Mouse (Mus musculus) adrenal gland (tissue): Measurements from ENCODE around the gene Cotl1.

ENCODE experiments used
- intact Hi-C: fragments of 180-260 bp; cut with DNase I; formaldehyde crosslinking; loops from one replicate; pipeline ENCODE4 v1.15.1; 2025

Gene Cotl1

GRCm38 (mm10) chr8:119821691-119822090 is 18.7 kb downstream of the Cotl1 start:
- intact Hi-C loops = no loop called here

- intact Hi-C loops = no loop called here
These were observed 20.4 kb downstream of the Cotl1 start for GRCm38 (mm10) chr8:119819976-119820375.

- intact Hi-C loops = no loop called here
These were observed 21.0 kb downstream of the Cotl1 start for GRCm38 (mm10) chr8:119819316-119819715.

GRCm38 (mm10) chr8:119817446-119817845 is 22.9 kb downstream of the Cotl1 start:
- intact Hi-C loops = no loop called here

GRCm38 (mm10) chr8:119816219-119816618 is 24.1 kb downstream of the Cotl1 start:
- intact Hi-C loops = no loop called here

- intact Hi-C loops = no loop called here
These were observed 27.5 kb downstream of the Cotl1 start for GRCm38 (mm10) chr8:119812650-119813431.

- intact Hi-C loops = no loop called here
These were observed 28.4 kb downstream of the Cotl1 start for GRCm38 (mm10) chr8:119811925-119812324.

- intact Hi-C loops = no loop called here
These were observed 29.3 kb downstream of the Cotl1 start for GRCm38 (mm10) chr8:119810953-119811499.

- intact Hi-C loops = no loop called here
These were observed 30.0 kb downstream of the Cotl1 start for GRCm38 (mm10) chr8:119810127-119810868.

- intact Hi-C loops = no loop called here
These were observed 30.7 kb downstream of the Cotl1 start for GRCm38 (mm10) chr8:119809620-119810019.

GRCm38 (mm10) chr8:119807687-119808086 is 32.7 kb downstream of the Cotl1 start:
- intact Hi-C loops = no loop called here

GRCm38 (mm10) chr8:119806422-119807263 is 33.7 kb downstream of the Cotl1 start:
- intact Hi-C loops = no loop called here

GRCm38 (mm10) chr8:119805275-119805674 is 35.1 kb downstream of the Cotl1 start:
- intact Hi-C loops = no loop called here

- intact Hi-C loops = no loop called here
These were observed 37.8 kb downstream of the Cotl1 start for GRCm38 (mm10) chr8:119802592-119802991.

GRCm38 (mm10) chr8:119801168-119801567 is 39.2 kb downstream of the Cotl1 start:
- intact Hi-C loops = no loop called here

- intact Hi-C loops = no loop called here
These were observed 41.4 kb downstream of the Cotl1 start for GRCm38 (mm10) chr8:119798965-119799264.

GRCm38 (mm10) chr8:119798170-119798964 is 42.0 kb downstream of the Cotl1 start:
- intact Hi-C loops = no loop called here

GRCm38 (mm10) chr8:119795651-119796050 is 44.7 kb downstream of the Cotl1 start:
- intact Hi-C loops = no loop called here

GRCm38 (mm10) chr8:119794689-119795088 is 45.7 kb downstream of the Cotl1 start:
- intact Hi-C loops = no loop called here

- intact Hi-C loops = no loop called here
These were observed 48.3 kb downstream of the Cotl1 start for GRCm38 (mm10) chr8:119791804-119792704.
